ENCODE assay signal across 8 mouse cellular contexts in genomic region chr12:82170461-82171279, GRCm38 (mm10). TPM values are rescaled to one million over a fixed set of nuclear protein-coding genes. Genes with fewer than 3 reads are reported as not detected.
DNase-seq lines count a peak whose midpoint lies in the region; ATAC-seq and TF ChIP-seq lines count a peak whose summit lies in the region.

No protein-coding gene starts in this region.

- TF ChIP-seq EP300 in heart, adult 2 months (IDR thresholded peaks at IDR 0.05; ENCODE audit: insufficient read depth, low read depth, low read length) = no peak
- no peak for TF ChIP-seq EP300 in ES-Bruce4 (IDR thresholded peaks at IDR 0.05; ENCODE audit: insufficient read depth, low read depth, low read length)
- TF ChIP-seq EP300 in stomach, postnatal 0 days (optimal IDR thresholded peaks at IDR 0.05) = no peak

- 6% methylated on average over 29 of the region's 29 CpGs for WGBS in heart, adult 2 months
- WGBS in embryonic facial prominence, embryonic 12.5 days = 1% methylated on average over 29 of the region's 29 CpGs
- 2% methylated on average over 29 of the region's 29 CpGs for WGBS in lung, embryonic 16.5 days
- WGBS in stomach, postnatal 0 days = 1% methylated on average over 29 of the region's 29 CpGs

- H3K9ac ChIP-seq in heart, adult 2 months (ENCODE audit: low read depth, low read length) = peak overlapping the region; percentile 56
- H3K9ac ChIP-seq in ES-Bruce4 (ENCODE audit: low read depth, poor library complexity, severe bottlenecking) = peak overlapping the region; percentile 97
- H3K9ac ChIP-seq in embryonic facial prominence, embryonic 12.5 days = peak overlapping the region; percentile 88
- H3K9ac ChIP-seq in lung, embryonic 16.5 days (ENCODE audit: low read length) = peak overlapping the region; percentile 92
- H3K9ac ChIP-seq in stomach, postnatal 0 days (ENCODE audit: low read length) = peak overlapping the region; percentile 92

- H3K27me3 ChIP-seq in heart, adult 2 months (ENCODE audit: control insufficient read depth, insufficient read depth, low read length) = no peaks in the 10 kb centered on the region
- no peaks in the 10 kb centered on the region for H3K27me3 ChIP-seq in ES-Bruce4 (ENCODE audit: control insufficient read depth, insufficient read depth, low read length, poor library complexity, severe bottlenecking)
- no peaks in the 10 kb centered on the region for H3K27me3 ChIP-seq in embryonic facial prominence, embryonic 12.5 days
- H3K27me3 ChIP-seq in lung, embryonic 16.5 days (ENCODE audit: control insufficient read depth, insufficient read depth, low read depth, low read length) = no peaks in the 10 kb centered on the region
- H3K27me3 ChIP-seq in stomach, postnatal 0 days (ENCODE audit: control insufficient read depth, insufficient read depth, low read length) = no peaks in the 10 kb centered on the region

- H3K27ac ChIP-seq in heart, adult 2 months = peak overlapping the region; percentile 86
- H3K27ac ChIP-seq in ES-Bruce4 (ENCODE audit: insufficient read depth, low read length) = no peak overlapping the region
- H3K27ac ChIP-seq in embryonic facial prominence, embryonic 12.5 days = peak overlapping the region; percentile 97
- H3K27ac ChIP-seq in lung, embryonic 16.5 days (ENCODE audit: low read length) = peak overlapping the region; percentile 91
- H3K27ac ChIP-seq in stomach, postnatal 0 days (replicated peaks) = peak overlapping the region; percentile 95

- H3K4me2 ChIP-seq in embryonic facial prominence, embryonic 12.5 days (replicated peaks) = peak overlapping the region; percentile 82
- H3K4me2 ChIP-seq in lung, embryonic 16.5 days (ENCODE audit: low read depth, low read length) = peak overlapping the region; percentile 97
- H3K4me2 ChIP-seq in stomach, postnatal 0 days (replicated peaks; ENCODE audit: low read depth) = peak overlapping the region; percentile 93

- no peaks in the 10 kb centered on the region; the same call in none of the 2 replicates for H3K4me1 ChIP-seq in heart, adult 2 months (ENCODE audit: control insufficient read depth, insufficient read depth, low read length)
- peaks cover 3% of the 10 kb centered on the region for H3K4me1 ChIP-seq in ES-Bruce4 (ENCODE audit: control insufficient read depth, insufficient read depth, low read length)
- H3K4me1 ChIP-seq in embryonic facial prominence, embryonic 12.5 days = peaks cover 31% of the 10 kb centered on the region
- H3K4me1 ChIP-seq in lung, embryonic 16.5 days (replicated peaks; ENCODE audit: control insufficient read depth, insufficient read depth, low read length) = peaks cover 15% of the 10 kb centered on the region
- no peaks in the 10 kb centered on the region; the same call in 1 of the 2 replicates for H3K4me1 ChIP-seq in stomach, postnatal 0 days (replicated peaks; ENCODE audit: control insufficient read depth, insufficient read depth)

- TF ChIP-seq POLR2A in heart, adult 2 months (IDR thresholded peaks at IDR 0.05; ENCODE audit: insufficient read depth, low read depth, low read length) = no peak
- TF ChIP-seq POLR2A in ES-Bruce4 (IDR thresholded peaks at IDR 0.05; ENCODE audit: insufficient read depth, low read length) = no peak

- peak in 1 of 2 experiments; percentile 10 for DNase-seq in heart, adult 2 months
- DNase-seq in heart, adult 11 months = no peak
- peak; percentile 68 for DNase-seq in induced T-regulatory cell, adult 2 months (ENCODE audit: low read depth)
- DNase-seq in stomach, postnatal 0 days (ENCODE audit: low spot score) = peak; percentile 26
- DNase-seq in thymus, postnatal 36 days = no peak

- peaks cover 2% of the 10 kb centered on the region for H3K79me2 ChIP-seq in heart, adult 2 months (replicated peaks; ENCODE audit: control insufficient read depth, insufficient read depth, low read length)

- TF ChIP-seq CTCF in heart, adult 2 months (IDR thresholded peaks at IDR 0.05) = no peak
- TF ChIP-seq CTCF in ES-Bruce4 (IDR thresholded peaks at IDR 0.05; ENCODE audit: low read depth, low read length) = no peak
- TF ChIP-seq CTCF in stomach, postnatal 0 days (IDR thresholded peaks at IDR 0.05; ENCODE audit: low read depth) = no peak

- peak overlapping the region; percentile 95 for H3K4me3 ChIP-seq in heart, adult 2 months
- H3K4me3 ChIP-seq in ES-Bruce4 (ENCODE audit: low read depth, low read length) = peak overlapping the region; percentile 73
- H3K4me3 ChIP-seq in embryonic facial prominence, embryonic 12.5 days = peak overlapping the region; percentile 71
- peak overlapping the region; percentile 88 for H3K4me3 ChIP-seq in lung, embryonic 16.5 days (ENCODE audit: low read length)
- peak overlapping the region; percentile 89 for H3K4me3 ChIP-seq in stomach, postnatal 0 days (ENCODE audit: low read depth, low read length)

- intact Hi-C loops in heart, adult 2 months (cut with DNase I) = loop anchor here (5.0 kb wide), 2 partner anchors 302 to 1317 kb away; partner anchors contain the start of gene Dpf3

- H3K9me3 ChIP-seq in ES-Bruce4 (replicated peaks; ENCODE audit: control insufficient read depth, insufficient read depth, low read length, poor library complexity, severe bottlenecking) = no peaks in the 10 kb centered on the region
- H3K9me3 ChIP-seq in embryonic facial prominence, embryonic 12.5 days = no peaks in the 10 kb centered on the region
- no peaks in the 10 kb centered on the region for H3K9me3 ChIP-seq in lung, embryonic 16.5 days (ENCODE audit: control insufficient read depth, low read length)
- no peaks in the 10 kb centered on the region for H3K9me3 ChIP-seq in stomach, postnatal 0 days (ENCODE audit: control insufficient read depth, low read length)

- H3K36me3 ChIP-seq in heart, adult 2 months (ENCODE audit: control insufficient read depth, insufficient read depth, low read length) = no peaks in the 10 kb centered on the region
- H3K36me3 ChIP-seq in ES-Bruce4 (ENCODE audit: control insufficient read depth, insufficient read depth, low read length, poor library complexity, severe bottlenecking) = no peaks in the 10 kb centered on the region
- H3K36me3 ChIP-seq in embryonic facial prominence, embryonic 12.5 days = no peaks in the 10 kb centered on the region
- H3K36me3 ChIP-seq in lung, embryonic 16.5 days (ENCODE audit: control insufficient read depth, insufficient read depth, low read length) = no peaks in the 10 kb centered on the region
- no peaks in the 10 kb centered on the region for H3K36me3 ChIP-seq in stomach, postnatal 0 days (ENCODE audit: control insufficient read depth, insufficient read depth, low read length)

- ATAC-seq in embryonic facial prominence, embryonic 12.5 days (ENCODE audit: insufficient number of reproducible peaks, insufficient read depth, low FRiP score, low TSS enrichment) = no peak
- ATAC-seq in lung, embryonic 16.5 days (ENCODE audit: low read depth) = no peak
- no peak for ATAC-seq in stomach, postnatal 0 days (ENCODE audit: low FRiP score, low TSS enrichment)

RNA-seq across cellular contexts. Expression of gene Sipa1l1, which starts 1.6 kb away (rescaled TPM):
- total RNA-seq in heart, adult 2 months (2021) = 1 to 10 TPM; 6.9 to 9.1 TPM
- 8.4 and 9.9 TPM in 2 replicates for polyA plus RNA-seq in heart, adult 2 months (2012; rRNA removed)
- 44.9 and 49.1 TPM in 2 replicates for polyA plus RNA-seq in ES-Bruce4 (2011; ENCODE audit: insufficient read depth, insufficient read length, low read depth, missing spikeins)
- polyA plus RNA-seq in embryonic facial prominence, embryonic 12.5 days (2016; fragmentation: Nextera tagmentation; extraction: Ambion mirVana) = 37.7 and 41.3 TPM in 2 replicates
- polyA plus RNA-seq in lung, embryonic 16.5 days (2015; fragmentation: Nextera tagmentation; extraction: Ambion mirVana) = 25.9 and 26.2 TPM in 2 replicates
- 9.2 and 9.7 TPM in 2 replicates for polyA plus RNA-seq in stomach, postnatal 0 days (2015; fragmentation: Nextera tagmentation; extraction: Ambion mirVana)

Comparison
In these comparisons a context has a peak if more than half of its experiments do, and no peak if none do; other contexts are left out.
1. DNase-seq: peak in induced T-regulatory cell, adult 2 months (single experiment) and stomach, postnatal 0 days (single experiment); none in heart, adult 11 months (single experiment) and thymus, postnatal 36 days (0 of 2).
2. Peak in every context shown above with its lines, with median percentiles within 50 percentile points of each other: H3K4me3 ChIP-seq, H3K9ac ChIP-seq and H3K4me2 ChIP-seq.